Mouse (Mus musculus) CD8-positive naive resting alpha-beta T cell, adult 2 months (primary cell): ENCODE data around the gene Dusp6.

ENCODE experiments used
- DNase-seq, 2 experiments: peaks; one replicate each; pipeline ENCODE4 v3.0.0; 2022; ENCODE audit warnings: low read depth in 2 of 2, low spot score in 2 of 2

Gene Dusp6

DNA sequence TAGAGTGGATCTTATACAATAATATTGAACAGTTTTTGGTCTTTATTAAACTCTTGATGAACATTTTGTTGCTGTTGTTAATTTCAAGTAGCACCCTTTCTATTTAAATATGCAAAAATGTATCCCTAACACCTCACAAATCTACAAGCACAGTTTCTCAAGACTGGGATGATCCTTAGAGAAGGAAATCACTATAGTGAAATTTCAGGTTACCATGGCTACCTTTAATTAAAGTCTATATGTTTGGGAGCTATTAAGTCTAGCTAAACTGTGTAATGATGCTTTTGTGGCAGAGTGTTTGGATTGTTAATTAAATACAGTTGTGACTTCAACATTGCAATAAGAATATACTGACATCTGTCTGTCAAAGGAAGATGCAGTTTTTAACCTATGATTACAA is 54.0 kb downstream of the Dusp6 start:
- DNase-seq, result no peak
